Mouse (Mus musculus): Measurements from ENCODE around the gene Cbr4. TPM values are rescaled to one million over a fixed set of nuclear protein-coding genes. Genes with fewer than 3 reads are reported as not detected.
A peak's percentile ranks its signal among the peaks of the same experiment; 100 is the strongest.

Gene Cbr4
- polyA plus RNA-seq (2015; fragmentation: Nextera tagmentation; extraction: Ambion mirVana), result 32.3 and 33.3 TPM in 2 replicates

DNA sequence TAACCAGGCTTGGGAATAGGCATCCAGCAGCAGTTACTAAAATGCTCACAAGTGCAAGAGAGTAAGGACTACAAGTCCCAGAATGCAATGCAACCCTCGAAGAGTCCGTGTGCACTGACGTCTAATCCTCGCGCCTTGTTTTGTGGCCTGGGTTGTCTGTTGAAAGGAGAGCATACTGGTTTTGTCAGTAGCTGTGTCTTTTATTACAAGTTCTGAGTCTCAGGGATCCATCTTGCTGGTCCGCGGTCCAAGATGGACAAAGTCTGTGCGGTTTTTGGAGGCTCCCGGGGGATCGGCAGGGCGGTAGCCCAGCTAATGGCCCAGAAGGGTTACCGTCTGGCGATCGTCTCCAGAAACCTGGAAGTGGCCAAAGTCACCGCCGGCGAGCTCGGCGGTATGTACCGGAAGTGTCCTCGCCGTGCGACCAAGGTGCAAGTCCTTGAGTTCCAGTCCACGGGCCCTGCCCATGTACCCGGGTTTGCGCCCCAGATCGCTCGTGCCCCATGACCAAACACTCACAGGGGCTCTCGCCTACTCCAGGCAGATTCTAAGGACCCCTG is at the start of gene Cbr4:
TSS of gene Cbr4 (plus strand) at position 138 of the 560 bp plus-strand sequence.
- under 1% methylated on average over 29 of the region's 29 CpGs for WGBS
- Histone ChIP-seq H3K36me3 (ENCODE audit: control insufficient read depth, insufficient read depth, low read length) (no peaks in the 10 kb centered on the region; the same call in 1 of the 2 replicates), H3K9me3 (ENCODE audit: control insufficient read depth, low read length) (no peaks in the 10 kb centered on the region), H3K4me1 (replicated peaks; ENCODE audit: control insufficient read depth, insufficient read depth, low read length) (no peaks in the 10 kb centered on the region), H3K4me2 (ENCODE audit: low read depth, low read length) (peak within 1 kb of the TSS; percentile 65), H3K27ac (ENCODE audit: low read length) (peak within 1 kb of the TSS; percentile 95), H3K9ac (ENCODE audit: low read length) (peak within 1 kb of the TSS; percentile 89), H3K4me3 (ENCODE audit: low read length) (peak within 1 kb of the TSS; percentile 75), H3K27me3 (ENCODE audit: control insufficient read depth, insufficient read depth, low read depth, low read length) (no peaks in the 10 kb centered on the region)
- ATAC-seq (ENCODE audit: low read depth), result peak; percentile 98

DNA sequence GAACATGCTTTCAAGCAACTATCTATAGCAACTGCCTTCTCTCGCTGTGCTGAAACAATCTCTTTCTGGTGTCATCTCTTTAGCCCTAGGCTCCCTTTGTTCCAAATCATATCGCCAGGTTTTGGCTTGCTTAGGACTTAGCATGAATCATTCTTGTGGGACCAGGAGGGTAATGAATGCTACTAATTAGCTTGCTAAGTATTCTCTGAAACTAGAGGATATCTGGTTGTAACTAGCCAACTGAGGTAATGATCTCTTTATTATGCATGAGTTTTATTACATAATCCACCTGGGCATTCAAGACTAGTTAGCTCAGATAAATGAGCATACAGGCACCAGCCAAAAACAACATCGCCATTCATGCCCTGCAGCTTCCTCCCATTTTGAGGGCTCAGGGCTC is 44.5 kb upstream of the Cbr4 start:
- H3K4me3 ChIP-seq (ENCODE audit: low read length), result no peak overlapping the region
- H3K4me1 ChIP-seq (replicated peaks; ENCODE audit: control insufficient read depth, insufficient read depth, low read length), result peaks cover 8% of the 10 kb centered on the region; the same call in 1 of the 2 replicates
- H3K27ac ChIP-seq (ENCODE audit: low read length), result no peak overlapping the region
- no peaks in the 10 kb centered on the region for H3K36me3 ChIP-seq (ENCODE audit: control insufficient read depth, insufficient read depth, low read length)
- H3K4me2 ChIP-seq (ENCODE audit: low read depth, low read length), result no peak overlapping the region
- no peak for ATAC-seq (ENCODE audit: low read depth)
- H3K9ac ChIP-seq (ENCODE audit: low read length), result no peak overlapping the region
- H3K9me3 ChIP-seq (ENCODE audit: control insufficient read depth, low read length), result no peaks in the 10 kb centered on the region
- H3K27me3 ChIP-seq (ENCODE audit: control insufficient read depth, insufficient read depth, low read depth, low read length), result no peaks in the 10 kb centered on the region
- 92% methylated on average over 3 of the region's 3 CpGs for WGBS

DNA sequence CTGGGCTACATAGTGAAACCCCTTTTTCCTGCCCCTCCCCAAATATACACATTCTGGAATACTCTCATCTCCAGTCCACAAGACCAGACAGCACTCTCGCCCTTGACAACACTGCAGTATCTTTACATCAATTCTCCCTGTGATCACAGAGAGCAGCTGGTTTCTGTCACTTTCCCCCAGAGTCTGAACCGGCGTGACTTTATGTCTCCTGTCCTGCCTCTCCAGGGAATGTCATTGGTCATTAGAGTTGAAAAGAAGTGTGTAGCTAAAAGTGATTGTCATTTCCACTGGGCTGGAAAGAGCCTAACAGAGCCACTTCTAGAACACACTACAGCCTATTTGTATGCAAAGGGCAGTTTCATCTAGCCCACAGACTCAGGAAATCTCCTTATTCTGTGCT is 43.2 kb upstream of the Cbr4 start:
- no peak overlapping the region for H3K4me2 ChIP-seq (ENCODE audit: low read depth, low read length)
- H3K4me1 ChIP-seq (replicated peaks; ENCODE audit: control insufficient read depth, insufficient read depth, low read length), result peaks cover 10% of the 10 kb centered on the region; the same call in 1 of the 2 replicates
- no peaks in the 10 kb centered on the region for H3K27me3 ChIP-seq (ENCODE audit: control insufficient read depth, insufficient read depth, low read depth, low read length)
- no peak overlapping the region for H3K4me3 ChIP-seq (ENCODE audit: low read length)
- H3K27ac ChIP-seq (ENCODE audit: low read length), result no peak overlapping the region
- no peaks in the 10 kb centered on the region for H3K9me3 ChIP-seq (ENCODE audit: control insufficient read depth, low read length)
- H3K9ac ChIP-seq (ENCODE audit: low read length), result no peak overlapping the region
- peak; percentile 72; the same call in 1 of the 2 replicates for ATAC-seq (ENCODE audit: low read depth)
- WGBS, result 40% methylated on average over 3 of the region's 3 CpGs
- H3K36me3 ChIP-seq (ENCODE audit: control insufficient read depth, insufficient read depth, low read length), result no peaks in the 10 kb centered on the region

DNA sequence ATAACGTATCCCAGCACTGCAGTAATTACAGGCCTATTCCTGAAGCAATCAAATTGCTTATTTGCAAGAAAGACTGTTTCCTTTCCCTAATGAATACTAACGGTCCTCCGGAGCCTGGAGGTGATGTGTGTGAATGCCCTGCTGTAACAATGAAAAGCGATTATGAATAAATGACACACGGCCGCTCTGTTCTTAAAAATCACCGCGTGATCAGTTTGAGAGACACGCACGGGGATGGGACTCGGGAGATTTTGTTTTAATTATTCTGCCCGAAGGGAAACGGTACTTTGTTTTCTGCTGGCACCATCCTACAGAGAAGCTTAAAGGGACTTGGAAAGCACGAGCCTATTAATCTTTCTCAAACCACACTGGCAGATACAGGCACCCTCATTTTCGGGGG is 41.2 kb upstream of the Cbr4 start:
- Histone ChIP-seq H3K36me3 (ENCODE audit: control insufficient read depth, insufficient read depth, low read length) (no peaks in the 10 kb centered on the region), H3K9ac (ENCODE audit: low read length) (no peak overlapping the region), H3K9me3 (ENCODE audit: control insufficient read depth, low read length) (no peaks in the 10 kb centered on the region), H3K27ac (ENCODE audit: low read length) (no peak overlapping the region), H3K4me3 (ENCODE audit: low read length) (no peak overlapping the region), H3K27me3 (ENCODE audit: control insufficient read depth, insufficient read depth, low read depth, low read length) (no peaks in the 10 kb centered on the region), H3K4me2 (ENCODE audit: low read depth, low read length) (peak overlapping the region; percentile 40), H3K4me1 (replicated peaks; ENCODE audit: control insufficient read depth, insufficient read depth, low read length) (peaks cover 10% of the 10 kb centered on the region; the same call in 1 of the 2 replicates)
- ATAC-seq (ENCODE audit: low read depth), result no peak
- WGBS, result 39% methylated on average over 15 of the region's 15 CpGs

DNA sequence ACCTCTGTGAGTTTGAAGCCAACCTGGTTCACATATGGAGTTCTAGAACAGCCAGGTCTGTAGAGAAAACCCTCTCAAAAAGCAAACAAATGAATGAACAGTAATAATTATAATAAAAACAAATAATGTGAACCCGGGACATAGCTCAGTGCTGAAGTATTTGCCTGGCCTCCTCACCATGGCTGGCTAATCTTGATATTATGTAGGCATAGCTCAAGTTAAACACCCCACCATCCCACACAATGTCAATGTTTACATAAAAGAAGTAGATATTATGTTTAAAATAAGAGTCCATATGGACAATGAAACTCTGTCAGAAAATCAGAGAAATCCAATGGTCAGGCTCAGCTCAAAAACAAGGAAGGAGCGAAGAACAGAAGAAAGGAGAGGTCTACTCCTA is 39.4 kb upstream of the Cbr4 start:
- no peak overlapping the region for H3K4me3 ChIP-seq (ENCODE audit: low read length)
- H3K9me3 ChIP-seq (ENCODE audit: control insufficient read depth, low read length), result no peaks in the 10 kb centered on the region
- no peaks in the 10 kb centered on the region for H3K27me3 ChIP-seq (ENCODE audit: control insufficient read depth, insufficient read depth, low read depth, low read length)
- 42% methylated on average over 2 of the region's 2 CpGs for WGBS
- peaks cover 10% of the 10 kb centered on the region; the same call in 1 of the 2 replicates for H3K4me1 ChIP-seq (replicated peaks; ENCODE audit: control insufficient read depth, insufficient read depth, low read length)
- no peaks in the 10 kb centered on the region for H3K36me3 ChIP-seq (ENCODE audit: control insufficient read depth, insufficient read depth, low read length)
- H3K27ac ChIP-seq (ENCODE audit: low read length), result peak overlapping the region; percentile 14; the same call in 1 of the 2 replicates
- ATAC-seq (ENCODE audit: low read depth), result peak; percentile 48; the same call in 1 of the 2 replicates
- H3K9ac ChIP-seq (ENCODE audit: low read length), result no peak overlapping the region
- H3K4me2 ChIP-seq (ENCODE audit: low read depth, low read length), result no peak overlapping the region

DNA sequence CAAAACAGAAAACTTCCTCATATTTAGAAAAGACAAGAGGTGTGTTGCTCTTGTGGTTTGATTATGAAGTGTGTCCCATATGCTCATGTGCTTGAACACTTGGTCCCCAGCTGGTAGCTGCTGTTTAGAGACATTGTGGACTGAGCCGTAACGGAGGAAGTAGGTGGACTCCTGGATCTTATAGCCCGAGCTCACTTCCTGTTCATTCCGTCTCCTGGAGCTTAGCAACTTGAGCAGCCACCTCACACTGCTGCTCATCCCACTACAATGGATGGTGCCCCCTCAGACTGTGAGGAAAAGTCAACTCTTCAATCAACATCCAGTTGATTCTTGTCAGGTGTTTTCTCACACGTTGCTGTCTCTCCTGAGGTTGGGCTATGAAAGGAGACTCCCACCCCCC is 38.7 kb upstream of the Cbr4 start:
- no peak overlapping the region for H3K4me2 ChIP-seq (ENCODE audit: low read depth, low read length)
- peaks cover 10% of the 10 kb centered on the region; the same call in 1 of the 2 replicates for H3K4me1 ChIP-seq (replicated peaks; ENCODE audit: control insufficient read depth, insufficient read depth, low read length)
- H3K27me3 ChIP-seq (ENCODE audit: control insufficient read depth, insufficient read depth, low read depth, low read length), result no peaks in the 10 kb centered on the region
- ATAC-seq (ENCODE audit: low read depth), result no peak
- H3K9me3 ChIP-seq (ENCODE audit: control insufficient read depth, low read length), result no peaks in the 10 kb centered on the region
- H3K9ac ChIP-seq (ENCODE audit: low read length), result no peak overlapping the region
- 32% methylated on average over 5 of the region's 5 CpGs for WGBS
- no peaks in the 10 kb centered on the region for H3K36me3 ChIP-seq (ENCODE audit: control insufficient read depth, insufficient read depth, low read length)
- H3K4me3 ChIP-seq (ENCODE audit: low read length), result no peak overlapping the region
- no peak overlapping the region for H3K27ac ChIP-seq (ENCODE audit: low read length)

DNA sequence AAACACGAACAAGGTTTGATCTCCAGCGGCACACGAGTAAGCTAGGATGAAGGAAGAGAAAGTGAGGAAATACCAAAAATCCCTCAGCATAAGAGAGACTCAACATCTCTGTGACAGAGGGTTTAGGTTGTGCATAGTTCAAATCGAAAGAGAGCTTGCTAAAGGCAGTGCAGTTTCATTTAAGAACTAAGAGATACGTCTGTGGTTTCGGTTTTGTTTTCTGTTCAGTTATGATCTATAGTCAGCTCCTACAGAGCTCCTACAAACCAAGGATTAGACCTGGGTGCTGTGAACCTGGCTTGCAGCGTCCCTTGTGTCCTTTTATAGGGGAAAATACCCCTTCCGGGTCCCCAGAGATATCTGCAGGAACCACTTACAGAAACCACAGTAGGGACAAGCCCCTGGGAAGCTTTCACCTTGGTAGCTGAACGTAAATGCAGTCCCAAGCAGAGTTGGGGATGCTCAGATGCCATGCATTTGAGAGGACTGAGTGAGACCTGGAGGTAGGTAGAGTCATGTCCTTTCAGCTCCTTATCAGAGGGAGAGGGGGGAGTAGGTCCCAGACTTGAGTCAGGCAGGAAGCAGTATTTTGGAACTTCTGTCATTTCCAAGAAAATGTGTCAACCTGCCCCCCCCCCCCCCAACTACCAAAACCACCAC is 36.5 kb upstream of the Cbr4 start:
- Histone ChIP-seq H3K36me3 (ENCODE audit: control insufficient read depth, insufficient read depth, low read length) (no peaks in the 10 kb centered on the region), H3K27me3 (ENCODE audit: control insufficient read depth, insufficient read depth, low read depth, low read length) (no peaks in the 10 kb centered on the region), H3K9ac (ENCODE audit: low read length) (no peak overlapping the region), H3K9me3 (ENCODE audit: control insufficient read depth, low read length) (no peaks in the 10 kb centered on the region), H3K4me2 (ENCODE audit: low read depth, low read length) (no peak overlapping the region), H3K4me3 (ENCODE audit: low read length) (no peak overlapping the region), H3K27ac (ENCODE audit: low read length) (no peak overlapping the region), H3K4me1 (replicated peaks; ENCODE audit: control insufficient read depth, insufficient read depth, low read length) (peaks cover 10% of the 10 kb centered on the region; the same call in 1 of the 2 replicates)
- no peak for ATAC-seq (ENCODE audit: low read depth)
- WGBS, result 83% methylated on average over 9 of the region's 9 CpGs

DNA sequence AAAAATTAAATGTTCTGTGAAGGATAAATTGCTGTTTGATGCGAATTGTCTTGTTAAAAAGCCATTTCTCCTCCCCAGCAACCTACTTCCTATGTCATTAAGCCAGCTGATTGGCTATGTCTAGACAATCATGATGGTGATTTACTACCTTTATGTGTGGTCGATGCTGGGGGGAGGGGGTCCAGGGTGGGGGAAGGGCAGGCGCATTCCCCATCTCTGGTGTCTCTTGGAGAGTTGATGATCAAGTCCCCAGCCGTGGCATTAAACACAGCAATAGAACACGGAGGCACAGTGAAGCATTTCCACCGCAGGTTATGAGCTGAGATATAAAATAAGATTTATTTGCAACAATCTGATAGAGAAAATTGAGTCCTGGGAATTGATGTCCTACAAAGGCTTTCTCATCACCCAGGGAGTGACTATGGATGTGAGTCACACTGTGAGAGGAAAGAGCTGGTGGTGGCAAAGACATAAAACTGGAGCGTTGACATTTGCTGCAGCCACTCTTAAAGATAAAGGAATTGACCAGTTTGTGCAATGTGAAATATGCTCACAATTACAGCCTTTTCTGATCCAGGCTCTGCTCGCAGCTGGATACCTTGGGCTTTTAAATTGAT is 35.7 kb upstream of the Cbr4 start:
- Histone ChIP-seq H3K4me2 (ENCODE audit: low read depth, low read length) (no peak overlapping the region), H3K36me3 (ENCODE audit: control insufficient read depth, insufficient read depth, low read length) (no peaks in the 10 kb centered on the region), H3K4me1 (replicated peaks; ENCODE audit: control insufficient read depth, insufficient read depth, low read length) (peaks cover 6% of the 10 kb centered on the region; the same call in 1 of the 2 replicates), H3K9me3 (ENCODE audit: control insufficient read depth, low read length) (no peaks in the 10 kb centered on the region), H3K9ac (ENCODE audit: low read length) (no peak overlapping the region), H3K4me3 (ENCODE audit: low read length) (no peak overlapping the region), H3K27me3 (ENCODE audit: control insufficient read depth, insufficient read depth, low read depth, low read length) (no peaks in the 10 kb centered on the region), H3K27ac (ENCODE audit: low read length) (no peak overlapping the region)
- ATAC-seq (ENCODE audit: low read depth), result no peak
- WGBS, result 54% methylated on average over 8 of the region's 8 CpGs

DNA sequence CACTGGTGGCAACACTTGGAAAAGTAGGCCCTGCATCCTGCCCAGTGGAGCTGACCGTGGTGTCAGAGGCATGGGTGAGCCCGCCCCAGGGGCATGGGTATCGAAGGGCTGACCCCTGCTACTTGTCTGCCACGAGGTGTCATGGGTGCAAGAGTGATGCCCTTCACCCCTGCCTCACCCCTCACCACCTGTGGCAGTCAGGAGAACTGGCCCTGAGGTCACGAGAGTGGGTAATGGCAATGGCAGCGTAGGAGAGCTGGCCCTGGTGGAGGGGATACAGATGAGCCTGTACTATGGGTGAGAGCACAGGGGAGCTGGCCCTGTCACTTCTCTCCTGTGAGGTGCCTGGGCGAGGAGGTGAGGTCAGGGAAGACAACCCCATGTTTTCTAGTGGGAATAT is 27.8 kb upstream of the Cbr4 start:
- Histone ChIP-seq H3K27me3 (ENCODE audit: control insufficient read depth, insufficient read depth, low read depth, low read length) (no peaks in the 10 kb centered on the region), H3K4me1 (replicated peaks; ENCODE audit: control insufficient read depth, insufficient read depth, low read length) (no peaks in the 10 kb centered on the region), H3K4me2 (ENCODE audit: low read depth, low read length) (no peak overlapping the region), H3K9ac (ENCODE audit: low read length) (no peak overlapping the region), H3K9me3 (ENCODE audit: control insufficient read depth, low read length) (no peaks in the 10 kb centered on the region), H3K4me3 (ENCODE audit: low read length) (no peak overlapping the region), H3K27ac (ENCODE audit: low read length) (no peak overlapping the region), H3K36me3 (ENCODE audit: control insufficient read depth, insufficient read depth, low read length) (no peaks in the 10 kb centered on the region)
- no peak for ATAC-seq (ENCODE audit: low read depth)
- WGBS, result 78% methylated on average over 7 of the region's 7 CpGs
